Mouse (Mus musculus): ENCODE measurements around the gene Gja3. TPM values are rescaled to one million over a fixed set of nuclear protein-coding genes. Genes with fewer than 3 reads are reported as not detected.
"Not testable (repeated sequence)": the region's sequence is repeated elsewhere in the genome, so short reads cannot be mapped to it uniquely, and the experiment has no call there.

Gja3 gene
- polyA plus RNA-seq (2012; rRNA removed): 0.11 TPM in 1 of 2 replicates, not detected in the other

DNA sequence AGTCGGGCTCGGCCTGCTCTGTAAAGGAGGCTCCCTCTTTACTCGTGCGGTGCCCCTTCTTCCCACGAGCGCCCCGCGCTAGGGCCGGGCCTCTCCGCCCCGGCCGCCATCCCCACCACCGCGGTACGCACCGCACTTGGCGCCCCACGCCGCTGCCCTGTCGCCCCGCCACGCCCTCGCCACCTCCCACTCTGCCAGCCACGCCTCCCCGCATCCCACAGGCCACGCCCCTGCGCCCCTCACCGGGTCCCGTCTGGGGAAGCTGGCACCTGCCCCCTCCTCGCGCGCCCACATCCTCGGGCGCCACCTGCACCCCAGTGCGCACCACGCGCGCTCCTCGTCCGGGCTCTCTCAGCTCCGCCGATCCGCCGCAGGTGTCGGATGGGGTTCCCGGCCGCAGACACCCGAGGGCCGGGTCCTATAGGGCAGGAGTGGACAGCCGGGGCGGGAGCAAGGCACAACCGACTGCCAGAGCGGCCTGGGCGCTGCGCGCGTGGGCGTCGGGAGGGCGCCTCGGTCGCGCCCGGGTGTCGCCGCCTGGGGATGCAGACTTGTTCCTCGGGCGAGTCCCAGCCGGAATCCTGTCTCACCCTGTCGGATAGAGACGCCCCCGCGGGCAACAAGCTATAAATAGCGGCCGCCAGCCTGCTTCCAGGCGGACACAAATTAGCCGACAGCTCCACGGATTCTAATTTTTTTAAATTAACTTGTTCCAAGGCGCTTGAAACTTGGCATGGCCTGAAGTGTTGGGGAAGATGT, at the start of gene Gja3:
Gene Gja3 (minus strand): TSS at position 538 of the 759 bp plus-strand sequence.
- no peak for DNase-seq (ENCODE audit: low read depth)

- no peak for DNase-seq (ENCODE audit: low read depth)
Observed at GRCm38 (mm10) chr14:57107091-57107490, 49.2 kb upstream of the Gja3 start.

DNA sequence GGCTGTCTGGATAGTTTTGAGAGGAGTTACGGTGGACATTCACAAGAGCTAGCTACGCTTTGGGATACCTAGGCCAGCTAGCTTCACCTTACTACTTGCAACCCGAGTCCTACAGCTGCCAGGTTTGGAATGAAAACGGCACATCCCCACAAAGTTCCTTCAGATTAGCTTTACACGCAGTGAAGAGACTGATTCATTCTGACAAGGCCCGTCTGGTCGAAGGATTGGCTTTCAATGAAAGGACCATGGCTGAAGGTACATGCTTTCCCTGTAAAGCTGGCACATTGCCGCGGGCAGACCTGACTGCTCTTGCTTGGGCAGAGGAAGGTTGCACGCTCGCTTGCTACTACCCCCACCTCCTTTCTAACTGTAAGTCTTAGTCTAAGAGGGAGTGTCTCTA, 47.8 kb upstream of the Gja3 start:
- DNase-seq (ENCODE audit: low read depth): no peak

- DNase-seq (ENCODE audit: low read depth): no peak
Observed at GRCm38 (mm10) chr14:57105111-57105510, 47.2 kb upstream of the Gja3 start.

- no peak for DNase-seq (ENCODE audit: low read depth)
Observed at GRCm38 (mm10) chr14:57104106-57105023, 46.5 kb upstream of the Gja3 start, which contains the start of gene Gjb2. TSS of gene Gjb2 (minus strand) at chr14:57104702.

DNA sequence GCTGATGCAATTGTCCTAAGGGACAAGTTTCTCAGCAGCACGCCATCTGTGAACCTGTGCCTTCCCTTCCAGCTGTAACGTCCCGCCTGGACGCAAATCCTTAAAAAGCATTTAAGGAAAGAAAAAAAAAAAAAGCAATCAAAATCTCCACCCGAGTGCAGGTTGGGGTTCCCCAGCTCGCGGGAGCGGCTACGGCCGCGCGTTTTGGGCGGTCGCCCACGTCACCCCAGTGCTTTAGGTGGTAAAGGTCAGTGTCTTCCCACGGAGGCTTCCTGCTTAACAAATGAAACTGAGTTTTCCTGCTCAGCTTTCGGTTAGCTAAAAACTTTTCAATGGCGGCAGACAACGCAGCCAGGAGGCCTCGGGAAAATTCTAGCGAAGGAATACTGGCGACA, 45.8 kb upstream of the Gja3 start:
- no peak for DNase-seq (ENCODE audit: low read depth)

GRCm38 (mm10) chr14:57103121-57103520, 45.2 kb upstream of the Gja3 start:
- no peak for DNase-seq (ENCODE audit: low read depth)

DNA sequence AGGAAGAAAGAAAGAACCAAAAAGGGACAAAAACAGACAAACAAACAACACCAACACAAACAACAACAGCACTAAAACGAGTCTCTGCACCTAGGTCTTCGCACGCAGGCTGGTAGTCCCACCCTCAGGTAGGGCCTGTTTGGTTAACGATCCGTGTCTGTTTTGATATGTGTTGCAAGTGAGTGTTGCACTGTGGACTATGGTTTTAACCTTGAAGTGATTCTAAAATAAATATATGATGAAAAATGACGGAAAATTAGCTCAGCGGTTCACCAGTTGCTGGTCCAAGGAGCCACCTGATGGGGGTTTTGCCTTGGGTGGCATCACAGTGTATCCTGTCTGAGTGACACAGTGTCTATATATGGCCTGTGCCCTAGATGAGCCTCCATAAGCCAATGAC, 43.7 kb upstream of the Gja3 start:
- DNase-seq (ENCODE audit: low read depth): no peak

DNA sequence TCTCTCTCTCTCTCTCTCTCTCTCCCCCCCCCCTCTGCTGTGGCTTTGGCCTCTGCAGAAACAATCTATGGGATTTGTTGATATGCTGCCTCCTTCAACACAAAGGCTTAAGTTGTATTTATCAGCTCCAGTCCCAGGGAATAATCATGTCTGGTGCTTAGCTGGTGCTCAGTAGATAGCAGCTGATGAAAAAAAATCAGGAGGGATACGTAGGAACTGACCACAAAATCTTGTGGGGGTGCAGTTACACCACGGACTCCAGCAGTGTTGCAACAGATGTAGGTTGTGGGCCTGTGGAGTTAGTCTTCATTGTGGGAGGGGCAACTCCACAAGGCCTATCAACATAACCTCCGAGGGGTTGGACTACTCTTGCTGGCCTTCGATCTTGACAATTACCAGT, 38.0 kb upstream of the Gja3 start:
- no peak for DNase-seq (ENCODE audit: low read depth)

DNA sequence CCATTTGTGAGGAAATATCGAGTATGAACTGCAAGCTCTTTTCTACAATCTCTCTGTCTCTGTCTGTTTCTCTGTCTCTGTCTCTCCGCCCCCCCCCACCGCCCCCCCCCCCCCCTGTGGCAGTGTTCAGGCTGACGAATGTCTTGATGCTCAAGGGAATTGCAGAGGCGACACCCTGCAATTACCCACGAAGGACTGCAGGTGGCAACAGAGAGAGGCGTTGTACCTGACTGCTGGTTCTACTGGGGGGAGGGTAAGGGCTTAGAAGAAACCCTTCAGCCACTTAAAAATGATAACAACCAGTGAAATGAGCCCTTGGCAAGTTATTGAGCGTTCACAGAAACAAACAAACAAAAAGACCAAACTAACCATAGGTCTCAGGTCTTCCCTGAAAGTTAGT, 35.1 kb upstream of the Gja3 start:
- no peak for DNase-seq (ENCODE audit: low read depth)

DNA sequence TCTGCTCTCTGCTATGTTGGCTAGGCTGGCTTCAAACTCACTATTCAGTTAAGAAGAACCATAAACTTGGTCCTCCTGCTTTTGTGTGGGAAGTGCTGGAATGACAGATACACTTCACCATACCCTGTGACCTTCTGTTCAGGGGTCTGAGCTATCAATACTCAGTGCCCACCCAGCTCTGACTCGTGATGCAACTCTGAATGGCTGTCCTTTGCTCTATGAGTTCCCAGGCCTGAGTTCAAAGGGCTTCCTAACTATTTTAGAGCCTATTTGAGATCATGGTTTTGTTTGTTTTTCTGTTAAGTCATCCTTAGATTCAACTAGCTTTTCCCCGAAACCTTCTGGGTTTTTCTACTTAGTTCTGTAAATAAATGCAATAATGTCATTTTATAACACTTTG, 32.1 kb upstream of the Gja3 start:
- no peak for DNase-seq (ENCODE audit: low read depth)

- no peak for DNase-seq (ENCODE audit: low read depth)
Observed at GRCm38 (mm10) chr14:57089107-57089506, 31.2 kb upstream of the Gja3 start.

DNA sequence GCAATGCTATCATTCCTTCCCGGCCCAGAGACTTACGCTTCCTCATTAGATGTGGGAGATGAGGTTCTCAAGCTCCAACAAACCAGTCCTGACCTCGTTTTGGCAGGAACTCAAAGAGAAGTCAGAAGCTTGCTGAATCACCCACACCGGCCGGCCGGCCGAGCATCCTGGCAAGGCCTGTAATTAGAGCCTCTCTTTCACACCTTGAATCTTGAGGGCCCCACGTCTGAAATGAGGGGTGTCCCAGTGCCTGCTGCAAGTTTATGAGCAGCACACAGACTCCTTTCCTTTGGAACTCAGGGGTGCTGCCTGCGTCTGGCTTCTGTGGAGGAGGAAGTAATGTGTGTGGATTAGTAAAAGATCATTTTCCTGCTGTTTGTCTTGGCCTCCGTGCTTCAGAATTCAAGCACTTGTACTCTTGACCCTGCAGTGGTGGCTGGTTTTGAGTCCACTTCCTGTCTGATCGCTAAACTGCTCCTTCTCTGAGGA, 26.3 kb upstream of the Gja3 start:
- no peak for DNase-seq (ENCODE audit: low read depth)

GRCm38 (mm10) chr14:57082863-57083262, 25.0 kb upstream of the Gja3 start:
- DNase-seq (ENCODE audit: low read depth): no peak

GRCm38 (mm10) chr14:57075537-57075936, 17.6 kb upstream of the Gja3 start:
- no peak for DNase-seq (ENCODE audit: low read depth)

DNA sequence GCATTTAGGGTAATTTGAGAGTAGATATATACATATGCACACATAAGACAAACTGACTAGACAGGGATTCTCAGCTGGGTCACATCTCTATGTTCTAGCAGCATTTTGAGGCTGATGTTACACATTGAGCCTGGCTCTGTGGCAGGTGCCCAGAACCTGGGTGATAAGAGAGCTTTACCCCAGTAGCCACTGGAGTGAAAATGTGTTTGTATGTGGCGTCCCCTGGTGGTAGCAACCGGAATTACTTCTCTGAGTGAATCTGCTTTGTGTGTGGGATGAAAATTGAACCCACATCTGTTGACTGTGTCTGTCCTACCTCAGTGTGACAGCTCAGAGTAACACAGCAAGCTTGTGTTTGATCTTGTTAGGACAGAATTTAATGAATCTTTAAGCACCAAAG, 12.0 kb upstream of the Gja3 start:
- DNase-seq (ENCODE audit: low read depth): not testable (repeated sequence)

DNA sequence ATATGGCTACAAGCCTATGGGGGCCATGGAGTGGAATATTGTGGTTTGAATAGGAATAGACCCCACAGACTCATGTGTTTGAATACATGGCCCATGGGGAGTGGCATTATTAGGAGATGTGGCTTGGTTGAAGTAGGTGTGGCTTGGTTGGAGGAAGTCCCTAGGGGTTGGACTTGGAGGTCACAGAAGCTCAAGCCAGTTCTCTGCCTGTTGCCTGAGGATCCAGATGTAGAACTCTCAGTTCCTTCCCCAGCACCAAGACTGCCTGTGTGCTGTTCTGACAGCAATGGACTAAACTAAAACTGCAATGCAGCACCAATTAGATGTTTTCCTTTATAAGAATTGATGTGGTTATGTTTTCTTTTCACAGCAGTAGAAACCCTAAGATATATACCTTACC, 8.2 kb upstream of the Gja3 start:
- no peak for DNase-seq (ENCODE audit: low read depth)

DNA sequence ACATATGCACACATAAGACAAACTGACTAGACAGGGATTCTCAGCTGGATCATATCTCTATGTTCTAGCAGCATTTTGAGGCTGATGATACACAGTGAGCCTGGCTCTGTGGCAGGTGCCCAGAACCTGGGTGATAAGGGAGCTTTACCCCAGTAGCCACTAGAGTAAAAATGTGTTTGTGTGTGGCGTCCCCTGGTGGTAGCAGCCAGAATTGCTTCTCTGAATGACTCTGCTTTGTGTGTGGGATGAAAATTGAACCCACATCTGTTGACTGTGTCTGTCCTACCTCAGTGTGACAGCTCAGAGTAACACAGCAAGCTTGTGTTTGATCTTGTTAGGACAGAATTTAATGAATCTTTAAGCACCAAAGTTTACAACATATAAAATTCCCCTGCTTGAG, 2.2 kb upstream of the Gja3 start:
- DNase-seq (ENCODE audit: low read depth): not testable (repeated sequence)

DNA sequence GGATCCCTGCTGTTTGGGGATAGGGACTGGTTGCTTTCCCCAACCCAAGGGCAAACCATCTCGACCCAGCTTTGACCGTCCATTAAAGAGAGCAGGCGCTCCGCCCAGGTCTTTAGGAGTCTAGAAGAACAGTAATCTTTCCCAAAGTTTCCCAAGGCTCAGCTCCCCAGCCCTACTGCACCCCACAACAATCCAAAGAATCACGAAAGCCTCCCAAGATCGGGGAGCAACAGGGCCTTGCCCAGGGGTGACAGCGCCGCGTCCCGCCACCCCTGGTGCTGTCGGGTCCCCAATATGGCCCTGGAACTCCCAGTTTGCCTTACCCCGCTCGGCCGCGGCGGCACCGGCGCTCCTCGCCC, 717 bp downstream of the Gja3 start:
- DNase-seq (ENCODE audit: low read depth): no peak

- no peak for DNase-seq (ENCODE audit: low read depth)
Observed at GRCm38 (mm10) chr14:57052713-57053112, 5.2 kb downstream of the Gja3 start.

DNA sequence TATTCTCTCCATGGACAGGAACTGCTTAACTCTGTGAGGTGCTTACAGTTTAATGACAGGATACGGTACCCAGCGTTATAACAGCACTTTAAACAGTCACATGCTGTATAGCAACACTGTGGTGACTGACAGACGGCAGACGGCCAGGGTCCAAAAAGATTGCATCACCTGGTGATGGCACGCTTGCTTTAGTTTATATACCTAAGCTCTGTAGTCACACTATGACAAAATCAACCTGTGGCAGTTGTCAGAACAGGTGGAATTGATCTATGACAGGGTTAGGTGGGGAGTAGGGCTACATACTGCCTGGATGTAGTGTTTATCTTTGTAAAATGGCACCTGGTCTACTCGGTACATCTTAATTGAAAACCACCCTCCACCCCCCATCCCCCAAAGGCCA, 14.0 kb downstream of the Gja3 start:
- DNase-seq (ENCODE audit: low read depth): no peak

- DNase-seq (ENCODE audit: low read depth): no peak
Observed at GRCm38 (mm10) chr14:57041439-57041838, 16.5 kb downstream of the Gja3 start.

All from gonadal fat pad, adult 2 months (tissue).